Mouse (Mus musculus): Measurements from ENCODE around the gene Fktn. TPM values are rescaled to one million over a fixed set of nuclear protein-coding genes. Genes with fewer than 3 reads are reported as not detected.
A peak's percentile ranks its signal among the peaks of the same experiment; 100 is the strongest.

Gene Fktn
- polyA plus RNA-seq, 1 experiment from 2014 or later = 18.7 TPM

GRCm38 (mm10) chr4:53826641-53827248, 112.9 kb downstream of the Fktn start:
- no peaks in the 10 kb centered on the region for H3K27me3 ChIP-seq (ENCODE audit: control insufficient read depth, insufficient read depth, low read length)
- no peak overlapping the region for H3K27ac ChIP-seq (ENCODE audit: low read depth, low read length)
- peak overlapping the region; percentile 89 for H3K4me3 ChIP-seq (ENCODE audit: low read depth, low read length)
- DNase-seq (ENCODE audit: low spot score) = no peak
- no peaks in the 10 kb centered on the region for H3K9me3 ChIP-seq (ENCODE audit: control insufficient read depth, low read length)
- ATAC-seq (ENCODE audit: low FRiP score) = no peak
- 24% methylated on average over 11 of the region's 11 CpGs for WGBS
- peak overlapping the region; percentile 83; the same call in 1 of the 2 replicates for H3K9ac ChIP-seq (ENCODE audit: low read depth, low read length)
- H3K36me3 ChIP-seq (ENCODE audit: control insufficient read depth, insufficient read depth, low read length) = no peaks in the 10 kb centered on the region
- peak overlapping the region; percentile 68 for H3K4me2 ChIP-seq (replicated peaks; ENCODE audit: low read depth, low read length)
- H3K4me1 ChIP-seq (replicated peaks; ENCODE audit: control insufficient read depth, insufficient read depth, low read length) = no peaks in the 10 kb centered on the region; the same call in 1 of the 2 replicates

Other genes starting within 250 kb of the Fktn start
- gene Fsd1l, start 82.5 kb upstream of the Fktn start, polyA plus RNA-seq (2014; fragmentation: Nextera tagmentation; extraction: Ambion mirVana) = 21.1 and 30.9 TPM in 2 replicates
- 0.73 and 1.4 TPM in 2 replicates for gene Tal2, start 65.7 kb downstream of the Fktn start, polyA plus RNA-seq (2014; fragmentation: Nextera tagmentation; extraction: Ambion mirVana)
- 5.8 and 6.7 TPM in 2 replicates for gene Tmem38b, start 112.0 kb downstream of the Fktn start, polyA plus RNA-seq (2014; fragmentation: Nextera tagmentation; extraction: Ambion mirVana)

All from hindbrain, embryonic 11.5 days (tissue).